Mouse (Mus musculus) hematopoietic stem cell, adult 5-6 weeks (primary cell): ENCODE measurements around the gene Mpp6. TPM values are rescaled to one million over a fixed set of nuclear protein-coding genes. Genes with fewer than 3 reads are reported as not detected.

Source experiments
- ATAC-seq, 2 experiments: fragments of 125-278 bp in 1 of 2; replicated peaks in 1 of 2; 2 replicates each; pipeline ENCODE4 v1.8.0; 2016 to 2017; ENCODE audit warnings: inconsistent platforms in 2 of 2, mild to moderate bottlenecking in 2 of 2, moderate number of reproducible peaks in 2 of 2, low read depth in 1 of 2, moderate TSS enrichment in 1 of 2; ENCODE audit not compliant: low FRiP score in 2 of 2, poor library complexity in 2 of 2, severe bottlenecking in 2 of 2, insufficient read depth in 1 of 2, low TSS enrichment in 1 of 2
- total RNA-seq: library from RNA; stranded (forward); fragments of 172-1452, 232-1000 nt; gene quantifications from 2 replicates; pipeline ENCODE4 v1.2.3, GENCODE M21; 2017

Mpp6 gene
- total RNA-seq, 1 experiment from 2014 or later: 363 TPM

DNA sequence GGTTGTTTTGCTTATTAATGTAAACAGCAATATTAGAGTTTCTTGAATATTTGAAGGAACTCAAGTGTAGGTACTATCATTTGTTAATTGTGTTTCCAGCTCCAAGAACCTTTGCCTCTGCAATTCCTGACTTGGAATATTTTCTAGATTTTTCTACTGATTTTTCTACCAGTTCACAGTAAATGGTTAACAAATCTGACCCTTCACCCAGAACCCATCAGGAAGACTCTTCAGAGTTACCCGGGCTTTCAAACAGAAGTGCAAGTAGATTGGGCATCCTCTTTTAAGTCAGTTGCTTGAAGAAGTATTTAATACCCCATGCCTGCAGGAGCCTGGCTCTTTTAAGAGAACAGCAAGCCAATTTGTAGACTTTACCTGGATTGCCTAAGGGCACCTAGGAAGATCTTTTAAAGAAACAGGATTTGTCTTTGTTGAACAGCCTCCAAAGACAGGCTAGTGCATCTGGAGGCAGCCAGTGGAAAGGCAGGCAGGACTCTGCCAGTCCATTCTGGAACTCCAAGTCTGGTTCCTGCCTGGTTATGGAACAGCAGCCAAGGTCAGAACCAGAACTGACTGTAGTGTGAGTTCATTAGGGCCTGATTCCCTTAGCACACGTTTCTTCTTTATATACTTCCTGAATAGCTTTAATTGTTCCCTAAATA is 104.8 kb downstream of the Mpp6 start:
- no peak for ATAC-seq

DNA sequence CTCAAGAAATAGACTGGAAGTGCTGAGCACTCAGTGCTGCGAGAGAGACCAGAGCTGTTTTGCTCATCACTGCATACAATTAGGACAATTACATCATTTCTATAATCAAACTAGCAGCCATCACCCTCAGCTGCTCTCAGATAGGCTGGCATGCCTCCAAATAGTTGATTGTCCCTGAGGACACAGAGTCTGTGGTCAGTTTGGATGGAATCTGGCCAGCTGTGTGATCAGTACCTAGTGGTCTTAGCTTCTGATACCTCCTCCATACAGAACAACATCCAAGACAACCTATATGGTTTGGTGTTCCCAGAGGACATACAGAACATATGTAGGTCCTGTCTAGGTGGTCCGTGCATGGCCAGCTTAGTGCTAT is 105.3 kb downstream of the Mpp6 start:
- ATAC-seq: no peak

DNA sequence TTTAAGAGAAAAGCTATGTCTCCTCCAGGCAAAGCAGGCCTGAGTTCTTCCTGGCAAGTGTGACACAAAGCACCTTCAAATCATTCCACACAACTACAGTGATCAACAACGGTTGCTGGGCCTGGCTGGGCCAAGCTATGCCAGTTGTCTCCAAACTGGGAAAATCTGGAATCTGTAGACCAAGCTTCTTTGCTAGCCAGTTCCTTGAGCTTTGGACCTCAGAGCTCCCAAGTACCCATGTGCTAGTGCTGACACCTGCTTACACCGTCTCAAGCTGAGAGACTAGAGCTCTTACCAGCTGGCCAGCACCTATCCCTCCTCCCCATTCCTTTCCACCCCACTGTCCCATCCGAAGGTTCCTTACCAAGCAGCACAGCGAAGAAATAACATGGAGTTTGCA is 105.9 kb downstream of the Mpp6 start:
- no peak for ATAC-seq

DNA sequence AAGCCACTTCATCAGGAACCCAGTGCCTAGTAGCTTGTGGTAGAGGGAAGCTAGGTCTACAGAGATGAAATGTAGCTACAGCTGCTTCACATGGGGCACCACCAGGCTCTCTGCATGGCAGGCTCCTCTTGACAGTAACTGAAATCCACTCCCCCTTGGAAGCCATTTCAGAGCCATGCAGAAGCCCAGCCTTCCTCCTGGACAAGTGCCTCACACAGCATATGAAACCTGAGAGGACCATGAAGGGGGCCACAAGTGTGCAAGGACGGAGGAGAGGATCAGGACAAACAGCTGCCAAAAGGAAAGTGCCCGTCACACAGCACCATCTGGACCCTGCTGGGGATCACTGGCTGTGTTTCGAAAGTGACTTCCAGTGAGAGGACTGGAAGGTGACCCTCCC is 108.6 kb downstream of the Mpp6 start:
- ATAC-seq: no peak

DNA sequence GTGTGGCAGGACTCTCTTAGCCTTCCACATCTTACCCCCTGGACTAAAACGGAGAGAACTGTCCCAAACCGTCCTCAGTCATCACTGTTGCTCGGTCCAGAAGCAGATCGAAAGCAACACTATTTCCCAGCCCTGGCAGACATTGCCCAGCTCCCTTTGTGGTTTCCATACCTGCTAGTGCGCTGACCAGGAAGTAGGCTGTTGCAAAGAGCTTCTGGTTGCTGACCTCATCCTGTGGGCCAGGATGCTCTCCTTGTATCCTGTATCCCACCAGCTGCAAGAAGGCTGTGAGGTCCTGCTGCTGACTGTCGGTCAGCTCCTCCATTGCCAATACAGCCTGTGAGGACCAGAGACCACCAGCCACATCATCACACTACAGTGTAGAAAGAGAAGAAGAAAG is 109.0 kb downstream of the Mpp6 start:
- no peak for ATAC-seq

DNA sequence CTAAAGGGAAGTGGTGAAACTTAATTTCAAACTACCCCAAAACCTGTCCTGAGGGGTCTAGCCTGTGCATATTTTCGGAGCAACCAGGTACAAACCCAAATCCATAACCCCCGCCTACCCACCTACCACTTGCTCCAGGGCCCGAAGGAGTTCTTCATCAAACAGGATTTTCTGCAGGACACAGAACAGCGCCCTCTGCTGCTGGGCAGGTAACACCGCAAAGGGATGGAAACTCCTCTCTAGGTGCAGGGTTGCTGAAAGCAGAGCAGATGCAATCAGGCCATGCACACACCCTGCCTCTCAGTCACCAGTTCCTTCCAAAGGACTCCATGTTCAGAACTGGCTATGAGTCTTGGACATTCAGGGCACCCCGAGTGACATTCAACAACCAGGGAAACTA is 110.8 kb downstream of the Mpp6 start:
- no peak for ATAC-seq

DNA sequence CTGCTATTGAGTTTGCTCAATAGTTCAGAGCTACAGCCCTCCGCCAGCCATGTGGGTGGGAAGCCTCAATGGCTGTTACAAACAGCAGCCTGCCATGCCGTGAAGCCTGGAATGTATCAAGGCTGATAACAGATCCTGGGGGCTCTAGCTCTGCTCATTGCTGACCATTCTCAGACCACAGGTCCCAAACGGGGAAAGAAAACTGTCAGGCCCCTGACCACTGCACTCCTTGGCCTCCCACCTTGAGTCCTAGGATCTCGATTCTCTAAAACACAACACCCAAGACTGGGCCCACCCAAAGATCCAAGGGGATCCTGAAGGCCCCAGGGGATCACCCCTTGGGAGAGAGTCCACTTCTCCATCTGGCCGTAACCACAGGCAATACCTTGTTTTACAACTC is 112.3 kb downstream of the Mpp6 start:
- ATAC-seq: no peak

DNA sequence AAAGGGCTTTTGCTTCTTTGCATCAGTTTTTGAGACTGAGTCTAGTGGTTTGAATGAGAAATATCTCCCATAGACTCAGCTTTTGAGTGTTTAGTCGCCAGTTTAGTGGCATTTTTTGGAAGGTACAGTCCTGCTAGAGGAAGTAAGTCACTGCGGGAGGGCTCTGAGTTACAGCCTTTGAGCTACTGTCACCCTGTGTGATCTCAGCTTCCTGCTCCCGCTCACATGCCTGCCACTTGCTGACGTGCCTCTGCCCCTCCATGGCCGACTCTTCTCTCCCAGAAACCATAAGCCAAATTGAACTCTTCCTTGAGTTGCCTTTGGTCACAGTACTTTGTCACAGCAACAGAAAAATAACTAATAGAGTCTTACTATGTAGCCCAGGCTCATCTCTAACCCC is 112.9 kb downstream of the Mpp6 start:
- ATAC-seq: peak; percentile 39 to 44; a peak in 2 of 4 replicates

DNA sequence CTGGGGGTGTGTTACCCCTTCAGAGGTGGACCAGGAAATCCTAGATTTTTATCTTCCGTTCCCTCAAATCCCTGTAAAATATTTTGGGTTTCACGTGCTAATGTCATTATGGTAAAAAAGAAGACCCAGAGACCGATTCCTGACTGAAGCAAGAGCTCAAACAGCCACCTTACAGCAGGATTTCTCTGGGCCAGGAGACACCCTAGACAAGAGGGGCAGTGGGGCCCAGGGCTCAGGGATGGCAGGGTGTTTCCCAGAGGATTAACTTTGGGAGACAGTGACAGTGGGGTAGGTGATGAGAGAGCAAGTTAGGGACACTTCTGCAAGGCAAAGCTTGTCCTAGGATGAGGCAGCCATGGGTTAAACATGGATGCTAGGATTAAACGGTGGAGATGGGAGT is 113.6 kb downstream of the Mpp6 start:
- ATAC-seq: no peak

DNA sequence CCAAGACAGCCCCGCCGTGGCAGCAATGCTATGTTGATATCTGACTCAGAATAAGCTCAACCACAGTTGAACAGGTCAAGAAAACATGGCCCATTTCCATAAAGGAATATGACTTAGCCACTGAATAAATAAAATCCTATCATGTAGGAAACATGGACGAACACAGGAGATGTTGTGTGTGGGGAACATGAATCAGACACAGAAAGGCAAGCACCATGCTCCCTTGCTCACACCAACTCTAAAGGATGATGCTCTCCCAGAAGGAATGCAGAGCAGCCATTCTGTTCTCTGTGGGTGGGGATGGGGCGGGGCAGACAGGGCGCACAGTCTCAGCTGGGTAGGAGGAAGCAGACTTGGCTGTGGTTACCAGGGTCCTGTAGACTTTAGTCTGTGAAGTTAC is 115.2 kb downstream of the Mpp6 start:
- no peak for ATAC-seq

DNA sequence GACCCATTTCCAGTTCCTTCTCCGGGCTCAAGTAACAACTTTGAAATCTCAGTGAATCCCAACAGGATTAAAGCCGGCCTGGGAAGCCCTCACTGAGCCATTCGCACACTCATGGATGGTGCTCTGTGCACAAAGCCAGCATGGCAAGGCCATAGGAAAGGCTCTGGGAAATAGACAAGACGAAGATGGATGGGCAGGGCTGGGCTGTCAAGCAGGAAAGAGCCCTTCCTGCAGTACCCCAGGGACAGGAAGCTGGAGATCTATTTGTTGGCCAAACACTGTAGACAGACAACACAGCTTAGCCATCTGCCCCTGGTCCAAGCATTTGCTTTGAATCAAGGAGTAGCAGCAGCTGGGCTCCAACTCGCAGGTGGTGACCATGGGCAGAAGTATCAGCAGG is 118.1 kb downstream of the Mpp6 start:
- no peak for ATAC-seq

DNA sequence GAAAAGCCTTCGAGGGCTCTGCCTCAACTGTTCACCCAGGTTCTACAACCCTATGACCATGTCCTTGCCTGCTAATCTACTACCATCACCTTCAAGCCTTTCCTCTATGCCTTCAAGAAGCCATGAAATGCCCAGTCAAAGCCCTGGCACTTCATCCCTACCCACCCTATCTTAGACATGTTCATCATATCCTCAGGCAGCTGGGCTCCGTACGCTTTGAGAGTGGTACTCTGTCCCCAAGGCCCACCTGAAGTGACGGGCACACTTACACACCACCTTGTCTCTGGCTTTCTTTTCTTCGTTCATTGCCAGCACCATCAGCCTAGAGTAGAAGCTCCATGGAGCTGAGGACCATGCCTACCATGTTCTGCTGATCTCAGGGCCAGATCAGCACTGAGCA is 121.2 kb downstream of the Mpp6 start:
- ATAC-seq: no peak

DNA sequence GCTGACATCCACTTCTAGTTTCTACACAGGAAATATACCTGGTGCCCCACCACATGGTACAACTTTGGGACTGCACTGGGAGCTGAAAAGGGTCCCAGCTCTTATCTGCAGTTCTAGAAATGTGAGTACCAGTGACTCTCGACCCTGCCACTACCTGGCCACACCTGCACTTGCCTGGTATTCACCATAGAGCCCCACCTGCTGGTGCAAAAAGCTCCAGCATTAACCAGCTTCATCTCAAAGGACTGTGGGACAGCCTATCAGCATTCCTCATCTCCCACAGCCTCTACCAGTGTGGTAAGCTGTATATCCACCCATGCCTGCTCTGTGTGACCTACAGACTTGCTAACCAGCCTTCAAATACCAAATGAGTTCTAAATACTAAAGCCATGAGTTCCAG is 122.9 kb downstream of the Mpp6 start:
- no peak for ATAC-seq

DNA sequence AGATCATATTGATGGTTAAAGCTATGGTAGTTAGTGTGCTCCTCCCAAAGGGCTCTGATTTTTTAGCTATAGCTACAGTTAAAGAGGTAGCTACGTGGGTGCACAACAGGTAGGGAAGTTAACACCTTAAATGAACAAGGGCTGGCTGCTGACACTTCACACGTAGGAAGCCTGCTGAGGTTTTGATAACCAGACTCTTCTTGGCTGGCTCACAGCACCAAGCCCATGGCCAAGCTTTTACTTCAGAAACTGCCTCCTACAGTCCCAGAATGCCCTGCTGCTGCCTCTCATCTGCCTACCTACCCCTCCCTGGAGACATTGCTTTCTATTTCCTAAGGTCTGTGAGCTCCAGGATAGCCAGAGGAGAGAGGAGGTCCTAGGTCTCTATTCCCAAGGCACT is 127.9 kb downstream of the Mpp6 start:
- ATAC-seq: no peak

DNA sequence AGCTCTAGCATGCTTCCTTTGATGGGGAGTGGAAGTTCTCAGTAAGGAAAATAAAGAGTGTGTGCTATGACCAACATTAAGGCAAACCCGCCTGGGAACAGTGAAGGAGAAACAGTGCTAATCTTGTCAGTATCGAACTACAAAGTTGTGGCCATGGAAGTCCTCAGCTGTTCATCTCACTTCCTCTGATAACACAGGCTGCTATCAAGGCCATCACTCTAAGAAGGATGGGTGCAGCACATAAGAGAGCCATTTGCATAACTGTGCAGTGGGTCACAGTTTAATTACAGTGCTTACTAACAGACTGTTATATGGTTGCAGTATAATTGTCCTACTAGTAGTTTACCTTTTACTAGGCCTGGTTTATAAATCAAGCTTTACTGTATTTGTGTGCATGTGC is 129.9 kb downstream of the Mpp6 start:
- no peak for ATAC-seq

DNA sequence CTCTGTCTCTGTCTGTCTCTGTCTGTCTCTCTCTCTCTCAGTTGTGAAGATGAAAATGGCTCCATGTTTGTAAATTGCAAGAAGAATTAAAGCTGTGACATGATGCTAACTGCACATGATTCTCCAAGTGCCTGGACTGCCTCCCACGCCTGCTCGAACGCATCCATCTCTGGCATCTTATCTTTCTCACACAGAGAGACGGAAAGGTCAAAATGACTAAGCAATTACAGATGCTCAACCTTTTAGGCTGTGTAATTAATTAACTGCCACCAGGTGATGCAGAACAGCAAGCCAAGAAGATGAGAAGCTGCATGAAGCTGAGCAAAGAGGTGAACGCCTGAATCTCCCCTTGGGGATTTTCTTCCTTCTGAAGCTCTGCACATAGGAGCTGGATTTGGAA is 130.4 kb downstream of the Mpp6 start:
- no peak for ATAC-seq

DNA sequence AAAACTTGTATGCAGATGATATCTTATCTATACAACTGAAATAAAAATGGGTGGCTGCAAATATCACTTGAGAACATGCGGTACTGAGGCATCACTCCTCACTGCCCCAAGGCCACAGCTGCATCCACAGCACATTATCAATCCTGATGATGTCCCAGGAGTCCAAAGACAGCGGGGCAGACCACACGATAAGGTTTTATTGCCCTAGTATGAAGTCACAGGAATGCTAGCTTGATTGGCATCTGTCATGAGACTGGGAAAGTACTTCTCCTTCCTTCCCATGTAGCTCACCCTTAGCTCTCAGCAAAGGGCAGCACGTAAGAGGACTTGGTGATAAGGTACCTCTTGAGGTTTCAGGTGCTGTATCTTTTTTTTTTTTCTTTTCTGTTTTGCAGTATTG is 134.1 kb downstream of the Mpp6 start:
- ATAC-seq: no peak

DNA sequence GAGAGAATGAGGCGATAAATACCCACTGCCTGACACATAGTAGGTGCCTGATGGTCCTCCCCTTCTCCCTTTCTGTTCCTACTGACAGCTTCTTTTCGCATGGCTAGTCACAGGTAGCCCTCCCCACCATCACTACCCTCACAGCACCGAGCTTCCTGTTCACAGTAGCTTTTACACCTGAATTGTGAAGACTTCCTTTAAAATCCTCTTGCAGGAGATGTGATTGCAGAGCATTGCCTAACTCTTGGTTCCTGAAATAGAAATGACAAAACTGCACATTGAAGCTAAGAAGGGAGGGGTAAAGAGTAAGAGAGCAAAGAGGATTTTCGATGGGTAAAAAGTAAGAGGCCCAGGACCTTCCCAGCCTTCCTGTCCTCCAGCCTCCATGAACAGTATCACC is 134.9 kb downstream of the Mpp6 start:
- peak; percentile 51 to 67; a peak in 2 of 4 replicates for ATAC-seq

DNA sequence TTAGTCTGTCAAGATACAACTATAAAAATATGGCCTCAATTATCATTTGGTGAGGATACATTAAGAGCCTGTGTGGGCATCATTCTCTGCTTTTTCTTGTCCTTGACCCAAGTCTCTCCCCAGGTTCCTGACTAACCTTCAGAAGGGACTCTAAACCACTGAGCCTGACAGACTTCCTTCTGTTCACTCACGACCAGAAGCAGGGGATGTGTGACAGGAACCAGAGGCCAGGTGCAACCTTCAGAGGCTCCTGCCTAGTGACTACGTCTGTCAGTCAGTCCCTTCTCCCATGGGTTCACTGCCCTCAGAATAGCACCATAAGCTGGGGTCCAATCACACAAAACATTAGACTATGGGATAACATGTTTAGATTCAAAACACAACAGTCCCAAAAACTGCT is 137.3 kb downstream of the Mpp6 start:
- peak; percentile 47 to 57; a peak in 2 of 4 replicates for ATAC-seq

DNA sequence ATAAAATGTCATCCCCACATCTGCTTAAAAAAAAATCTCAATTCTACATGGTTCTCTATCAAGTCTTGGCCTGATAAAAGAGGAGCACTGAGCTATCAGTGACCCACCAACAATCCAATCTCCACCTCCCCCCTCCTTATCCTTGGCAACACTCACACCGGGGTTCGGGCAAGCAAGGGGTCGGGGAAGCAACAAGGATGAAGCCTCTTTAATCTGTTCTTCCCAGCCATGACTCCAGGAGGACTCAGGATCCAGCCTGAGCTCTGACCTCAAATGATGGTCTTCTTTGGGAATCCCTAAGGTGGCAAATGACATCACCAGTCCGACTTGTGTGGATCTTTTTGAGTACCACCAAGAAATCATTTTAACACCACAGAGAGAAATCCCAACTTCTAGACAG is 137.8 kb downstream of the Mpp6 start:
- ATAC-seq: no peak
